Mouse (Mus musculus) C2C12 (cell line): ENCODE data around the gene Trove2.

Experiments
- CEBPB ChIP-seq: IDR thresholded peaks from one replicate; pipeline ENCODE4 v1.6.1; 2011; ENCODE audit warnings: low read depth, mild to moderate bottlenecking, control low read depth, moderate library complexity
- CTCF ChIP-seq: IDR thresholded peaks from one replicate; pipeline ENCODE4 v1.5.1; 2011; ENCODE audit not compliant: control insufficient read depth, insufficient read depth, insufficient read length
- FOSL1 ChIP-seq: IDR thresholded peaks from one replicate; pipeline ENCODE4 v1.8.0; 2011; ENCODE audit warnings: mild to moderate bottlenecking, low read length; ENCODE audit not compliant: poor library complexity, insufficient read depth, severe bottlenecking
- MAX ChIP-seq: IDR thresholded peaks from one replicate; pipeline ENCODE4 v1.6.1; 2011; ENCODE audit warnings: mild to moderate bottlenecking, control low read depth
- MYOG ChIP-seq: IDR thresholded peaks from one replicate; pipeline ENCODE4 v1.6.1; 2011; ENCODE audit not compliant: control insufficient read depth, insufficient read length; ENCODE audit errors: extremely low read depth
- USF1 ChIP-seq: IDR thresholded peaks from one replicate; pipeline ENCODE4 v1.6.1; 2011; ENCODE audit warnings: low read depth, mild to moderate bottlenecking, control low read depth, moderate library complexity

- TF ChIP-seq MAX, result no peak
- TF ChIP-seq MYOG, result no peak
- TF ChIP-seq CEBPB, result no peak
- no peak for TF ChIP-seq USF1
- TF ChIP-seq FOSL1, result no peak
- peak; percentile 56 for TF ChIP-seq CTCF
These were observed 37.0 kb upstream of the Trove2 start for GRCm38 (mm10) chr1:143813676-143814360.
